Comparison of ENCODE assay signal across 21 mouse cellular contexts in the genomic region with DNA sequence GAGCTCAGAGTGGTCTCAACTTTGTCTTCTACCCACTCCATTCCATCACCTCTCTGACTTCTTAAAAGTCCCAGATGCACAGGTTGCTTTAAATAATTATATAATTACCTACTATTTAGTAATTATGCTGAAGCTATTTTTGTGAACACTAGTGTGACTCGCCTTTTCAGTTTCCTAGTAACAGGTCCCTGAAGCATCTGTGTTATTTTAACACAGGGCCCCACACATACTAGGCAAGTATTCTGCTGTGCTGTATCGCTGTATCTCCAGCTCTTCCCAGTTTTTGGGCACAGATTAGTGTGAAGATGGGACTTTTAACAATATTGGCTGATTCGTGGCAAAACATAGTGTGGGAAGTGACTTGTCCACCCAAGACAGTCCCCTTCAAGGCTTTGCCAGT. TPM values are rescaled to one million over a fixed set of nuclear protein-coding genes. Genes with fewer than 3 reads are reported as not detected.
A peak's percentile ranks its signal among the peaks of the same experiment; 100 is the strongest.
DNase-seq lines count a peak whose midpoint lies in the region; TF ChIP-seq lines count a peak whose summit lies in the region.
"Had no signal": no experiment of that assay in that cellular context is flagged by ENCODE, and none has a peak within 500 bp of the region (broad histone marks: within the 10 kb centered on the region; RNA-seq: fewer than 3 reads in every experiment).

No protein-coding gene starts in this region.

- no peak overlapping the region for H3K4me3 ChIP-seq in layer of hippocampus, adult 2 months

- DNase-seq in layer of hippocampus, adult 2 months (ENCODE audit: low spot score in 2 of 2), result no peak
- no peak for DNase-seq in layer of hippocampus, postnatal 10 days (ENCODE audit: low spot score in 2 of 2)
- DNase-seq in layer of hippocampus, adult 9-11 months, result peak; percentile 52
- DNase-seq in layer of hippocampus, adult 8-10 months (ENCODE audit: low spot score in 2 of 2), result no peak
- peak; percentile 52 for DNase-seq in brain, adult 2 months (ENCODE audit: low read depth, low spot score)
- peak; percentile 44 for DNase-seq in telencephalon, adult 2 months (ENCODE audit: low read depth, low spot score)
- DNase-seq in urinary bladder, adult 18-20 months (ENCODE audit: low spot score in 2 of 2), result no peak
- DNase-seq in cerebellum, adult 18-20 months, result no peak
- DNase-seq: adrenal gland, adult 2 months; adrenal gland, adult 8-10 months; adrenal gland, postnatal 10 days; adrenal gland, postnatal 14 days; adrenal gland, postnatal 25 days; adrenal gland, postnatal 36 days; B cell, adult 2 months; cerebellum, adult 11 months; cerebellum, adult 11-12 months; cerebellum, adult 2 months had no signal

- peak overlapping the region; percentile 83 for H3K27ac ChIP-seq in layer of hippocampus, adult 2 months

- no peak for TF ChIP-seq CTCF in layer of hippocampus, adult 2 months (conservative IDR thresholded peaks at IDR 0.05)

RNA-seq across cellular contexts. Expression of a gene that starts 7.2 kb away (rescaled TPM):
- total RNA-seq in layer of hippocampus, adult 2 months (2021), result 10 to 100 TPM; 72.0 to 77.1 TPM
- total RNA-seq in layer of hippocampus, postnatal 10 days (2021), result 10 to 100 TPM; 61.5 to 64.2 TPM
- total RNA-seq in layer of hippocampus, adult 8-10 months (2022), result 10 to 100 TPM; 69.6 to 78.0 (median 76.1) TPM

RNA-seq across cellular contexts. Expression of a gene that starts 15.3 kb away (rescaled TPM):
- 10 to 100 TPM; 81.5 to 84.7 TPM for total RNA-seq in layer of hippocampus, adult 2 months (2021)
- 10 to 100 TPM; 71.9 to 75.3 TPM for total RNA-seq in layer of hippocampus, postnatal 10 days (2021)
- 10 to 100 TPM; 67.5 to 80.0 (median 74.2) TPM for total RNA-seq in layer of hippocampus, adult 8-10 months (2022)

RNA-seq across cellular contexts. Expression of a gene that starts 15.4 kb away (rescaled TPM):
- 100 to 1,000 TPM; 149 to 151 TPM for total RNA-seq in layer of hippocampus, adult 2 months (2021)
- total RNA-seq in layer of hippocampus, postnatal 10 days (2021), result 100 to 1,000 TPM; 163 to 170 TPM
- 100 to 1,000 TPM; 134 to 161 (median 142) TPM for total RNA-seq in layer of hippocampus, adult 8-10 months (2022)

RNA-seq across cellular contexts. Expression of a gene that starts 43.7 kb away (rescaled TPM):
- not detected for total RNA-seq in layer of hippocampus, adult 2 months (2021)
- total RNA-seq in layer of hippocampus, postnatal 10 days (2021), result not detected
- total RNA-seq in layer of hippocampus, adult 8-10 months (2022), result not detected
- total RNA-seq: CH12.LX, ES-E14, G1E had no signal

Comparison
In these comparisons a context has a peak if more than half of its experiments do, and no peak if none do; other contexts are left out.
1. DNase-seq: peak in layer of hippocampus, adult 9-11 months (single experiment), brain, adult 2 months (single experiment) and telencephalon, adult 2 months (single experiment); none in layer of hippocampus, adult 2 months (0 of 2), layer of hippocampus, postnatal 10 days (0 of 2), layer of hippocampus, adult 8-10 months (0 of 2), urinary bladder, adult 18-20 months (0 of 2) and cerebellum, adult 18-20 months (0 of 2).